Mouse (Mus musculus) cerebellum, adult 18-20 months (tissue): ENCODE data around the gene Zfp280d.

ENCODE experiments used
- DNase-seq, 2 experiments: peaks; one replicate each; pipeline ENCODE4 v3.0.0; 2021

The Zfp280d gene

DNA sequence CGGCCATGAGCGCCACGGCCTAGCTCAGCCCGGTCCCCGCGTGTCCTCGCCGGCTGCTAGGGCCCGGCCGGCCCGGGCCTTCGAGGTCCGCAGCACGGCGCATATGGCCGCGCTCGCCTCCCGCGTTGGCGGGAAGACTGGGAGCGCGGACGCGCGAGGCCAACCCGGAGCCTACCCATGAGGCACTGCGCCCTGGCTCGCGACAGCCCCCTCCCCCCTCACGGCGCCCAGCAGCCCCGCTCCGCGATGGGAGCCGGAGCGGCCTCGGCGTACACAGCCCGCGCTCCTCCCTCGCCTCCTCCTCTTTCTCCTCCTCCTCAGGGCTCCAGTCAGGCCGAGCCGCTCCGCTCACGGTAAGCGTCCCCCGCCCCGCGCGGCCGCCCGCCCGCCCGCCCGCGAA is at the start of gene Zfp280d:
Gene Zfp280d (plus strand): TSS at position 184 of the 400 bp plus-strand sequence.
- DNase-seq, result peak; percentile 94

DNA sequence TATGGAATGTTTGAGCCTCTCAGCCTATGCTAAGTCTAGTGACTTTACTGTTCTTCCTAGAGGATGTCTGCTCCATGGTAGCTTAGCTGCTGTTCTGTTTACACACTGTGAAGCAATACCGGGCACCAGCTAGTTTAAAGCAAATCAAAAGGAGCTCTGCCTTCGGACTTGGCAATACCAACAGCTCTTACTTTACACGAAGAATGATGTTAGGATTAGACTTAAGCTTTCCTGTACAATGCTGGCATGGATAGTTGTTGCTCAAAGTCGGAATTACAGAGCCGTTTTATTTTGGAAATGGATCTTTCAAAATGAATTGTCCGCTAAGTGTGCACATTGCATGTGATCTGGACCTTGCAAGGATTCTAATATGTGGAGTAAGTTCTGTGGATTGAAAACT is 48.1 kb upstream of the Zfp280d start:
- no peak for DNase-seq

DNA sequence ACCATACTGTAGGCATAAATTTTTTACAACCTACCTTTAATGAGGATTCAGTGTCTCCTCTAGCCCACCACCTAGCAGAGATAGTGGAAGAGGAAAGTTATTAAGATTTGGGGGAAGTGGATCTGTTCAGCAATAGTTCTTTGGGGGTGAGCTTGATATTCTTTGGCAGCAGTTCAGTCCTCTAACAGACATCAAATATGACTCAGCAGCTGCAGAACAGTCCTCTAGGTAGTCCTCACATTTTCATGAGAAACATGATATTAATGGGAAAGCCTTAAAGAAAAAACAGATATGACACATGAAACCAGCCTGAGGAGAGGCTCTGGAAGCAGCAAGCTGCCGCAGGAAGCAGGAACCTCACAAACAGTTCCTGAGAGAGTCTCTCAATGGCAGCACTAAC is 22.0 kb upstream of the Zfp280d start:
- DNase-seq, result no peak

DNA sequence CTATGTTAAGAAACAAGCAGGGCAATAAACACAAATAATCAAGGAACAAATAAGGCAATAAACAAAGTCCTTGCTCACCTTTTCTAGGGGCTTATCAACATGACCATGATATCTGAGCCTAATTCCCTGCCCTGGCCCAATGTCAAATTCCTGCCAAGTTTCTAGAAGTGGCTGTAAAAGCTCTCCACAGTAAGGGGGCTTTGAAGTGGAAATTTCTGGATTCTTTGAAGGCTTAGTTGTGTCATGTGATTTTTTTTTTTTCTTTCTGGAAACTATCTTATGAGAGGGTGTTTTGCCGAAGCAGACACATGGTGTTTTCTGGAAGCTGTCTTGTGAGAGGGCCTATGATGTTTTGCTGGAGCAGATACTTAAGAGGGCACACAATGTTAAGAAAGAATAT is 19.4 kb upstream of the Zfp280d start:
- DNase-seq, result no peak

DNA sequence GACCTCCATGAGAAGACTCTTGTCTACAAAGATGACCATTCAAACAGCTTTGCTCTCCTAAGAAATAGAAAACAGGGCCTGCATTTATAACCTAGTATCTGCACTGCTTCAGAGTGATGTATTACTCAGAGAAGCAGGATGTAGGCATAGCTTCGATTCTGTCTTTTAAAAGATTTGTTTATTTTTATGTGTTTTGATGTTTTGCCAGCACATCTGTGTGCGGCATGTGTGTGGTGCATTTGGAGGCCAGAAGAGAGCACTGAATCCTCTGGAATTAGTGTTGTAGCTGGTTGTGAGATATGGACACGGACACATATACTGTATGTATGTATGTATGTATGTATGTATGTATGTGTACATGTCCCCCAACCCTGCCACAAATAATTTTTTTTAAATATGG is 18.0 kb upstream of the Zfp280d start:
- DNase-seq, result no peak

DNA sequence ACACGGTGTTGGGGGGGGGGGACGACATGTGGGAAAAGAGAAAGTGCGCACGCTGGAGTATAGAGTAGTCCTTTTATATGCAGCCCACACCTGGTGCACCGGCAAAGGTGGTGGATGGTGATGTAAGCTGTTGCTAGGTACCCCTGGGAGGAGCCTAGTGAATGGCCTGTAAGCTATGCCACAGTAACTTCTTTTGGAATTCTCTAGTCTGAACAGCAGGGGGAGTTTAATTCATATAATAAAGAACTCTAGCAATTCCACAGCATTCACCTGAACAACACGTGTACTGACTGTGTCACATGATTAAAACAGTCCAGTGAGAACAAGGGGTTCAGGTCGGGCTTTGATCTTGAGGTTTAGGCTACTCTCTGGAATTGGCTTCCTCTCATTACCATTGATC is 14.3 kb upstream of the Zfp280d start:
- DNase-seq, result peak in 1 of 2 experiments; percentile 10

DNA sequence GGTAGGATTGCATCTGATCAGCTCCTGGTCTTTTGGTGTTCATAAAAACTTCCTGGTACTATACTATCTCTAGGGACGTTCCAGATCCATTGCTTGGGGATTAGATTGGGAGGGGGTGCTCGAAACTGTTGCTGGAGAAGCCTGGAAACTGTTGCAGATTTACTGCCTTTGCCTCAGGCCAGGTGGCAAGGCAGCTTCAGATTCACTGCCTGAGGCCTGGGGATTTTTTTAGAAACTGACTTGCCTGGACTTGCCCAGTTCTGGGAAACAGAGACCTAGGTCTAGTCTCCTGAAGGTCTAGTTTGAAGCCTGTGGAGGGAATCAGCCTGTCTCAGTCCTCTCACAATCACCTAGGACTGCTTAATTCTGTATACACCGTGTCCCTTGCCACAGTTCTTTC is 9.8 kb upstream of the Zfp280d start:
- no peak for DNase-seq

DNA sequence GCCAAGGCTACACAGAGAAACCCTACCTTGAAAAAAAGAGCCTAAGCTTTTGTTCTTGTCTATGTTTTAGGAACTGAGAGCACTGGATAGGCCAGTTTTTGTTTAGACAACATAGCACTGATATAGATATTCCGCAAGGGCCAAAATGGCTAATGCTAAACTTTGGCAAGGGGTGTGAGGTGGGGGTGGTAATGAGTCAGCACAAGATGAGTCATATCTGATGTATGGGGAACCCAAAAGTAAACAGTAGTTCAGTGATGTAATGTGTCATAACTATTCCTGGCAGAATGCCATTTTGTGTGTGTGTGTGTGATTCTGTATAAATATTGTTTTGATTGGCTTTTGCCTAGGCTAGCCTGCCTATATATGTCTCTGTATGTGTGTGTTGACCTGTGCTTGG is 4.5 kb upstream of the Zfp280d start:
- no peak for DNase-seq

DNA sequence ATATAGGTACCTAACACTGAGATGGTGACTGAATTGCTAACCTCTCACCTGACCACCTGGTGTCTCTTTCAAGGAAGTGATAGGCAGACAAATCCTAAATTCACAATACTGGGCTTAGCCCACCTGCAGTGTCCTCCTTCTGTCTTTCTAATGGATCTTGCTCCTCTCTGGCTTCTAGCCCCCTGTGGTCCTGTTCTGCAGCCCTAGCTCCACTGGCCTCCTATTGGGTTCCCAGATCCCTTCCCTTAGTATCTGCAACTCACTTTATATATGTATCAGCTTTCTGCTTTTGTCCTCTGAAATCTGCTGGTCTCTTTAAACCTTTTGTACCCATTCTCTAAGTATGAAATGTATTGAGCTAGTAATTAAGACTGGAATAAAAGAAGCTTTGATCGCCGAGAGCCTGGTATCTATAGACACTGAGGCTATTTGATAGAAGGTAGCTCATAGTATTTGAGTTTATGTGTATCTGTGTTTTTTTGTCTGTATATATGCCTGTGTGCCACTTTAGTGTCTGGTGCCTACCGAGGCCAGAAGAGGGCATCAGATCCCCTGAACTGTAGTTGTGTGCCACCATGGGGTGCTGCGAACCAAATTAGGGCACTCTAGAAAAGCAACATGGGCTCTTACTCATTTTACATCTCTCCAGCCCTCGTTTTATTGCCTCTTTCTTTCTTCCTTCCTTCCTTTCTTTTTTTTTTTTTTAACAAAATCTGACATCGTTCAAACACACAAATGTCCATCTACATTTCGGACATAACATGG is 832 bp upstream of the Zfp280d start:
- no peak for DNase-seq

DNA sequence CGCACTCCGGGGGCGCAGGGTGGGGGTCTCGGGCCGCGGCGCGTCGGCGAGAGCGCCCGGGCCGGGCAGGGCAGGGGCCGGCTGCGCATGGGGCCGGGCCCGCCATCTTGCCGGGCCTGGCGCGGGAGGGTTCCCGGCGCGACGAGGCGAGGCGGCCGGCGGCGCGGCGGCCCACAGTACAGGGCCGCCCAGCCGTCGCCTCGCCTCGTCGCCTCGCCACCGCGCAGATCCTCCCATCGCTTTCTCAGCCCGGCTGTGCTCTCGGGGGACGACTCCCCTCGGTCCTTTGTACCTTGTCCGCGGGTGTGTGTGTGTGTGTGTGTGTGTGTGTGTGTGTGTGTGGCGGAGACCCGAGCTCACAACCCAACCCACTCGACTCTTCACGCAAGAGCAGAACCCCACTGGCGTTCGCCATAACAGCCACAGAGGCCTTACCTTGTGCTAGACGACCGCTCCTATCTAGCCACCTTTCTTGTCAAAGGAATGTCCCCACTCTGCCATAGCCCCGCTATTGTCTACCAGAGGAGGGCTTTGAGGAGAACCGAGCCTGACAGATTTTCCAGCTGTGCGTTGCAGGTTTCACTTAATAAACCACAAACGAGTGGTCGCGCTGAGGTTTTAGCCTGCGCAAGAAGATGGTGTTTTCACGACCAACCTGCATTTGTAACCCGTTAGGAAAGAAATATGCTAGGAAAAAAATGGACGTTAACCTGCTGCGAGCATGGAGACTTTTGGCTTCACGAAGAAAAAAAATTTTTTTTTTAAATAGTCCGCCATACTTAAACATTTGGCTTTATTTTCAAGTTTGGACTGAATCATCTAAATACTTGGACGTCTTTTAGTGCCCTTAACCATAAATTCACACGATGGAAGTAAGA is 680 bp downstream of the Zfp280d start:
- peak; percentile 50 to 73 for DNase-seq

DNA sequence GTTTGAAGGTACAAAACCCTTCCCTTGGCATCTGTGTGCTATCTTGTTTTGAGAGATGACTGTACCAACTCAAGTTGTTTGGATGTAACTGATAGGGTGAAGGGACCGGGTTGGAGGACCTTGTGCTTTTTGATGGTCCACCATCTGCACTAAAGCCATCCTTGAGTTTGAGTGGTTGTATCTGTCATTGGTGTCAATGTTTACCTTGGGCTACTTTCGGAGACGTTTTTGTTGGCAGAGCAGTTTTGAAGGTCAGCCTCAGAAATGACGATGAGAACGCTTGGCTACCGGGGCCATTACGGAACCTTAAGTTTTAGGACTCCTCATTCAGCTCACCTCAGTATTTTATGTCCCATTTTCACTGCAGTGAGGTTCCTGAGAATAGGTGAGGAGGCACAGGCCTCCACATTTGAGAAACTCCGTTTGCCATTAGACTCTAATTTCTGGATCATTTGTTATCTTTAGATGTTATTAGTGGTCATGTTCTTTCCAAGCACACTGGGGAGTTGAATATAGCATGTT is 1.4 kb downstream of the Zfp280d start:
- peak; percentile 9 to 43 for DNase-seq

DNA sequence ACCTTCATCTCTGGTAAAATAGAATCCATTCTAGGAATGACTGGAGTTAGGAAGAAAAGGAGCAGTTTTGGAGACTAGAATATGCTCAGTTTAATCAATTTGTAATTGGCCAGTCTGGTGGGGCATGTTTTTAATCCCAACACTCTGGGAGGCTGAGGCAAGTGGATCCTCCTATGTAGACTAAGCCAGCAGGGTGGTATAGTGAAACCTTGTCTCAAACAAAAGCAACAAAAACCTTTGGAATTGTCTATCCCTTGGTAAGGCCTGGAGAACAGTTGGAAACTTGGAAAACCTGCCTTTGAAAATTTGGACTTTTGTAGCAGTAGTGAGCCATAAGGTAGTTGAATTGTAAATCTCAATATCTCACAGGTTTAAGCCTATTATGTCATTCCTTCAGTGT is 2.3 kb downstream of the Zfp280d start:
- DNase-seq, result no peak

DNA sequence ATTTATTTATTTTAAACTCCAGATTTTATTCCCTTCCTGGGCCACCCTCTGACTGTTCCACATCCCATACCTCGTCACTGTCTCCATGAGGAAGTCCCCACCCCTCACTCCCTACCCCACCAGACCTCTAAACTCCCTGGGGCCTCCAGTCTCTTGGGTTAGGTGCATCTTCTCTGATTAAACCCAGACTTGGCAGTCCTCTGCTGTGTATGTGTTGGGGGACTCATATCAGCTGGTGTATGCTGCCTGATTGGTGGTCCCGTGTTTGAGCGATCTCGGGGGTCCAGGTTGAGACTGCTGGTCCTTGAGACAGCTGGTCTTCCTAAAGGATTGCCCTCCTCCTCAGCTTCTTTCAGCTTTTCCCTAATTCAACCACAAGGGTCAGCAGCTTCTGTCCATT is 5.3 kb downstream of the Zfp280d start:
- DNase-seq, result no peak

DNA sequence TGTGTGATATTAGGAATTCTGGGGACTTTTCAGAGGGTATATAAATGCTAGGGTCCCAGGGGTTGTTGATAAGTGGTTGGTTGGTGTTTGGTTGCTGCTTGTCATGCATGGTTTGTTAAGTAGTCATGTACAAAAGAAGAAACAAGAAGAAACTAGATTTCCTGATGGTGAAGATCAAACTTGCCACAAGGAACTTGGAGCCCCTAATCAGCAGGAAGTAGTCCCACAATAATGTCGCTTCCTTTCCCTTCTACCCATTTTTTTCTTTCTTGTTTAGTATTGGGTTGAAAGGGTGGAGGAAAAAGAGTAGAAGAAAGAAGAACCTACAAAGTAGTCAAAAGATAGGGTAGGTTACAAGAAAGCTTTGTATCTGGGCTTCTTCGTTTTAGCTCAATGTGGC is 13.0 kb downstream of the Zfp280d start:
- no peak for DNase-seq

DNA sequence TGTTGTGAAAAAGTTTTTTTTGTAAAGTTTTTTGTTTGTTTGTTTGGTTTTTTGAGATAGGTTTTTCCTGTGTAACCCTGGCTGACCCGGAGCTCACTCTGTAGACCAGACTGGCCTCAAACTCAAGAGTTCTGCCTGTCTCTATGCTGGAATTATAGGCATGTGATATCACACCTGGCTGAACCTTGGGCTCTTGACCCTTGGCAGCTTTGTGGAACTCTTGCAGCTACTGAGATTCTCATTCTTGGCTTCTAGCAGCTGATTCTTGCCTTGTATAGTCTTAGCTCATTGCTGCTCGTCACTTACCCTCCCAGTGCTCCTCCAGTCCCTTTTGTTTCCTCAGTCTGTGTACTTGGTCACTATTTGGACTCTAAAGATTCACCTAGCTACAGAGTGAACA is 13.6 kb downstream of the Zfp280d start:
- no peak for DNase-seq

DNA sequence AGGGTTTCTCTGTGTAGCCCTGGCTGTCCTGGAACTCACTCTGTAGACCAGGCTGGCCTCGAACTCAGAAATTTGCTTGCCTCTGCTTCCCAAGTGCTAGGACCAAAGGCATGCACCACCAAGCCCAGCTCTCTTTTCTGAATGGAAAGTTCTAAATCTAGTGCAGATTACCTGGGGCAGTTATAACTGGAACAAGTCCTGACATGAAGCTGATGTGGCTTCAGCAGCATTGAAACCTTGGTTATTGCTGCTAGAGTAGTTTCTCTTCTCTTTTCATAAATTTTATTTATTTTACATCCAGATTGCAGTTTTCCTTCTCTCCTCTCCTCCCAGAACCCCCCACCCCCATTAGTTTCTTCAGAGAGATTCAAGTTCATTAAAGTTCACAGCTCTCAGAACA is 14.4 kb downstream of the Zfp280d start:
- DNase-seq, result no peak

DNA sequence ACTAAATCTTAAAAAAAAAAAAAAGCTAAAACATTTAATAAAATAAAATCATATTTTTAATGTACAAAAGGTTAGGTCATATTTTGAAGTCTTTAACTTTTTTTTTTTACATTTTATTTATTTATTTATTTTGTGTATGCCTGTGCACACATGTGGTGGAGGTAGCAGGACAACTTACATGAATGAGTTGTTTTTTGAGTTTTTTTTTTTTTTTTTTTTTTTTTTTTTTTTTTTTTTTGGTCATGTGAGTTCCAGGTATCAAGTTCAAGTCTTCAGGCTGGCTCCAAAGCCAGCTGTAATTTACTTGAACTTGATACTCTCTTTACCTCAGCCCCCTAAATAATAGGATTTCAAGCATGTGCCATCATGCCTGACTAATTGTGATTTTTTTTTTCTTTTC is 19.4 kb downstream of the Zfp280d start:
- DNase-seq, result no peak

DNA sequence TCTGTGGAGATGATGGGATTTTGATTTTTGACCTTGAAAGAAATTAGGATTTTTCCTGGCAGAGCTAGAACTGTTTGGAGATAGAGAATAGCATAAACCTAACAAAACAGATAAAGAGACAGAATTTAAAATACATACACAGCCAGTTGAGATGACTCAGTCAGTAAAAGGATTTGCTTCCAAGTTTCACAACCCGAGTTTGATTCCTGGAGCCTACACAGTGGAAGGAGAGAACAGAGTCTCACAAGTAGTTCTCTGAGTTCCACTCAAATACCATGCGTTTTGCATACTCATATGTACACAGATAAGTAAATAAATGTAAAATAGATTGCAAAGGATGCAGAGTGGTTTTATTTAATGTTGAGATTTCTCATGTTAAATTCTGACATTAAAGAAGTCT is 35.1 kb downstream of the Zfp280d start:
- DNase-seq, result no peak

DNA sequence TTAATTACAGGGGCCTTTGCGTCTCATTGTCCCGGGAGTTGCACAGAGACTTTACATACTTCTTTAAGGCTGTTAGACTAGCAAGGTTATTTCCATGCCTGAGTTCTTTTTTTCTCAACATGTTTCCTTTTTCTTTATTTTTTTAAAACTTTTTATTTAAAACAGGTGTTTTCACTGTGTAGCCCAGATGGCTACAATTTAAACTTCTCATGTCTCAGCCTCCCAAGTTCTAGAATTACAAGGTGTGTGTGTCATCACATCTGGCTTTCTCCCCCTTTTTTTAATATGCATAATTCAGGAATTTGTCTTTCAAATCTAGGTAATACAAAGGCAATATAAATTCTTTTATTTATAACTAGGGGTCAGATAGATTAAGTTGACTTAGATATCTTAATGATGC is 58.6 kb downstream of the Zfp280d start:
- DNase-seq, result no peak

DNA sequence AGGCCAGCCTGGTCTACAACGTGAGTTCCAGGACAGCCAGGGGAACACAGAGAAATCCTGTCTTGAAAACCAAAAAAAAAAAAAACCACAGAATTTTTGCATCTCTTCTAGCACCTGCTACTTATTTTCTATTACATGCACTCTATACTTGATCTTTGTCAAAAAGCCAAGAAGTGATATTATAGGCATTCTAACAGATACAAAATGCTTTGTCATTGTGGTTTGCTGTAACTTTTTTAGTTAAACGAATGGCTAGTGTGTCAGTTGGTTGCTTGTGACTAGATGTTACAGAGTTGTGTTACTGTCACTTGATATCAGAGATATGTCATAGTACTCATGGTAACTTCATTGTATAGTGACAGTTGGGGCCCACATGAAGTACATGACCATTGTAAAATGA is 61.4 kb downstream of the Zfp280d start:
- DNase-seq, result no peak

DNA sequence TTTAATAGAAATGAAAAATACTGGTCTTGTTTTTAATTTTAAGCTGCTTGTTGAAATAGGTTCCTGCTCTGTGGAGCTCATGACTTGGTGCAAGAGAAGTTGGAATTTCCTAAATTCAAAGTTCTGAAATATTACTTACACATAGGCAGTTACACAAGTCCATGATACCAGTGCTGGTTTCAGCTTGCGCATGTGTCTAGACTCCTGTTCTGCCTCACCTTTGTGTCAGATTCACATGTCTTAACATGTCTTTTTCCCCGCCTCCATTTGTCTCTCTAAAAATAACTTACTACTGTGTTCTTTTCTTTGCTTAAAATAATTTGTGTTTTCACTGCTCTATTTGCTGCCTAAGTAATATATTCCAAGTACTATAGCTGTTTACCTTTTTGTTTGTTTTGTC is 64.5 kb downstream of the Zfp280d start:
- no peak for DNase-seq

DNA sequence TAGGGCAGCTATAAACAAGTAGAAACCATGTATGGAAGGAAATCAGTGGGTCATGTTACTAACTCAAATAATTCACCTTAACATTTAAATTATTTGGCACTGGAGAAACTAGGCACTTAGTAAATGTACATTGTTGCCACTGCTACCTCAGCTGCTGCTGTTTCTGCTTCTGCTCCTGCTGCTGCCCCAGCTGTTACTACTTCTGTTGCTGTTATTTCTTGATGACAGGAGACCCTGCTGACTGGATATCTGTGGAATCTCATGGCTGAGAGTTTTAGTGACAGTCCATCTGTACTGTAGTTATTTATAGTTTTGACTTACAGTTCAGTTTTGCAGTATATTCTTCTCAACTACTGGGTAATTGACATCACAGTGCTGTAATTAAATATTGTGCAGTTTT is 69.2 kb downstream of the Zfp280d start:
- DNase-seq, result no peak

DNA sequence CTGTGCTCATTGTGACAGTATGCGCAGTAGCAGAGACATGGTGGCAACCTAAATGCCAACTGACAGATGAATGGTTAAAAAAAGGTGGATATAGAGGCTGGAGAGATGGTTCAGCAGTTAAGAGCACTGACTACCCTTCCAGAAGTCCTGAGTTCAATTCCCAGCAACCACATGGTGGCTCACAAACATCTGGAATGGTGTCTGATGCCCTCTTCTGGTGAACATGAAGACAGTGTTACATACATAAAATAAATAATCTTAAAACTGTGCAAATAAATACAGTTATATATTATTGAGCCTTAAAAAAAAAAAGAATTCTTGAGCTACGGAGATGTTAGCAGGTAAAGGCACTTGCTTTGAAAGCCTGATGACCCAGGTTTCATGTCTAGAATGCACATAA is 97.7 kb downstream of the Zfp280d start:
- DNase-seq, result no peak

DNA sequence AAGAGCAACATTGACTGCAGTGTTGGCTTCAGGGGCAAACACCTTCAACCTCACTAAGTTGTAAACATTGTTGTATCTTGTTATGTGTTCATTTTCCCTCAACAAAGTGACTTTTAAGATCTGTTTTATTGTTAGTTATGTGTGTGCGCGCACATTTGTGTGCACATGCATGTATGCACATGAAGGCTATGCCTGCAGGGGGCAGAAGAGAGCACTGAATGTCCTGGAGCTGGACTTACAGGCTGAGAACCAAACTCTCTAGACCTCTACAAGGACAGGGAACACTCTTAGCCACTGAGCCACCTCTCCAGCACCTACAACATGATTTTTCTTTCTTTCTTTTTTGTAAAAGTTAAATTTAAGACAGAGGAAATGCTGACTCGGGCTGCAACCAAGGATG is 99.4 kb downstream of the Zfp280d start:
- DNase-seq, result no peak
